Mouse (Mus musculus): ENCODE results near the gene Gm28043. TPM values are rescaled to one million over a fixed set of nuclear protein-coding genes. Genes with fewer than 3 reads are reported as not detected.

The Gm28043 gene
- polyA plus RNA-seq, 1 experiment = 0.28 TPM

DNA sequence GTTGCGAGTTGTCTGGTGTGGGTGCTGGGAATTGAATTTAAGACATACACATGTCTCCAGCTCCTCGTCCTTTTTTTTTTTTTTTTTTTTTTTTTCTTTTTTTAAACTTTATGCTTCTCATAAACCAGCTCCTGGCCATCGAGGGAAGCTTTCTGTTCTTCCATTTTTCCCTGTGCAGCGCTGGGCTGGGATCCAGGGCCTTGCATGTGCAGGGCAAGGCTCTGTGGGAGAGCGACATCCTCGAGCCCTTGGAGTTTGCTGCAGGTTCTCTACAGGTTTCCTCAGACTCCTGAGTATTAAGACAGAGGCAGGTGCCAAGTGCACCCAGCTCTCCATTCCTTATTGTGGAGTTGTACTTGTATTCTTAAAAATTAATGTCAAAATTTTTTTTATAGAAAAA lies 47.5 kb downstream of the Gm28043 start:
- no peak overlapping the region for H3K4me3 ChIP-seq (ENCODE audit: low read depth, low read length)
- peaks cover 14% of the 10 kb centered on the region for H3K36me3 ChIP-seq (ENCODE audit: control insufficient read depth, insufficient read depth, low read length)
- TF ChIP-seq POLR2A (IDR thresholded peaks at IDR 0.05; ENCODE audit: low read depth, low read length) = no peak
- no peak for TF ChIP-seq CTCF (IDR thresholded peaks at IDR 0.05; ENCODE audit: extremely low read depth, insufficient read length, insufficient replicate concordance, low read depth, low read length)
- 86% methylated on average over 6 of the region's 6 CpGs for WGBS
- no peaks in the 10 kb centered on the region for H3K4me1 ChIP-seq (ENCODE audit: control insufficient read depth, insufficient read depth, insufficient read length, low read length)
- no peaks in the 10 kb centered on the region for H3K27me3 ChIP-seq (ENCODE audit: control insufficient read depth, insufficient read depth, low read length)
- no peak overlapping the region for H3K27ac ChIP-seq (ENCODE audit: insufficient read depth, low read depth, low read length)

DNA sequence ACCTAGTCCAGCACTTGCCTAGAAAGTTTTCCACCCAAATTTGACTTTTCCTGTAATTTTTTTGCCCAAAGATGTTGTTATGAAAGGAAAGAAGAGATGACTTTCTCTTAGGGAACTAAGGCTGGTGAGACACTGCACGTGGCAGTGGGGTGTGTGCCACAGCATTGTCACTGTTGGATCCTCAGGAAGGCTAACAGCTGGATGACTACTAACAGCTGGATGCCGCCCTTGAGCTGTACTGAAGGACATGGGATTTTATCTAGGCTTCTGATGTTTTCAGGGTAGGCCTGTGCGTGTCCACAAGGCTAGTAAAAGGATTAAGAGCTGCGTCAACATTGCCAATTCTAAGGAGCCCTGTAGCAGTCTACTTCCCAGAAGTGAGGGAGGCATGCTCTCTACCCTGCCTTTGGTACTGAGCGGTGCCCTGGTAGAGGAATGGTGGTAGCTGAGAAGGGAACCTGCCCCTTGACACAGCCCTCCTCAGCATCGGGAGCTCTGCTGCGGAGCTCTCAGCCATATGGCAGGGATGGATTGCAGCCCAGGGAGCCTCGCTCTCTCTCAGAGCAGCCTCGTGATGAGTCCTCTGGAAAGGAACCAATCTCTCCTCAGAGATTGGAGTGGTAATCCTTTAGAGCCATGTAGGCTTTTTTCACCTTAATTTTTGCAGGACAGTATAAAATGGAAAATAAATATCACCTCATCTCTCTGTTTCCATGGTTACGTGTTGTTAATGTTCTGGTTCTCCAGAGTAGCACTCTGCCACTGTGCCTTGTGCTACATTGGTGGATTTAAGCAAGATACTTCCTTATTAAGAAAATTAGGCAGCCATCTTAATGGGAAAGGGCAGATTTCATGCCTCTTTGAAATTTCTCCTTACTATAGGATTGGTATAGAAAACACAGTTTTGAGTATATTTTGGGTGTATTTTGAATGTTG lies 53.6 kb downstream of the Gm28043 start:
- no peaks in the 10 kb centered on the region for H3K27me3 ChIP-seq (ENCODE audit: control insufficient read depth, insufficient read depth, low read length)
- H3K36me3 ChIP-seq (ENCODE audit: control insufficient read depth, insufficient read depth, low read length) = peaks cover 19% of the 10 kb centered on the region
- no peaks in the 10 kb centered on the region; the same call in 1 of the 2 replicates for H3K4me1 ChIP-seq (ENCODE audit: control insufficient read depth, insufficient read depth, insufficient read length, low read length)
- no peak for TF ChIP-seq CTCF (IDR thresholded peaks at IDR 0.05; ENCODE audit: extremely low read depth, insufficient read length, insufficient replicate concordance, low read depth, low read length)
- TF ChIP-seq POLR2A (IDR thresholded peaks at IDR 0.05; ENCODE audit: low read depth, low read length) = no peak
- H3K27ac ChIP-seq (ENCODE audit: insufficient read depth, low read depth, low read length) = no peak overlapping the region
- 84% methylated on average over 10 of the region's 10 CpGs for WGBS
- H3K4me3 ChIP-seq (ENCODE audit: low read depth, low read length) = no peak overlapping the region

DNA sequence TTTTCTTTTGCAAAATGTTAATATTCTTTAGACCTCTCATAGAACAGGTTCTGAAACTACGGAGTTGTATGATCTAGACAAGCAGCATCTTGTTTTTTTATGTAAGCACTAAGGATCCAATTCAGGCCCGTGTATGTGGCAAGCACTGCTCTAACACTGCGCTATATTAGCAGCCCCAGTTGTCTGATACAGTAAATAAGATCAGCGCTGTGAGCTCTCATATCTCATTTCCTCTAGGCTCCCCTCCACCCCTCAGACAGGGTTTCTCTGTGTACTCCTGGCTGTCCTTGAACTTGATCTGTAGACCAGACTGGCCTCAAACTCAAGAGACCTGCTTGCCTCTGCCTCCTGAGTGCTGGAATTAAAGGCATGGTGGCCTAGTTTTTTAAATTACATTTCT lies 54.4 kb downstream of the Gm28043 start:
- H3K27ac ChIP-seq (ENCODE audit: insufficient read depth, low read depth, low read length) = no peak overlapping the region
- 90% methylated on average over 4 of the region's 4 CpGs for WGBS
- no peaks in the 10 kb centered on the region for H3K27me3 ChIP-seq (ENCODE audit: control insufficient read depth, insufficient read depth, low read length)
- peaks cover 22% of the 10 kb centered on the region for H3K36me3 ChIP-seq (ENCODE audit: control insufficient read depth, insufficient read depth, low read length)
- no peak overlapping the region for H3K4me3 ChIP-seq (ENCODE audit: low read depth, low read length)
- TF ChIP-seq CTCF (IDR thresholded peaks at IDR 0.05; ENCODE audit: extremely low read depth, insufficient read length, insufficient replicate concordance, low read depth, low read length) (no peak), POLR2A (IDR thresholded peaks at IDR 0.05; ENCODE audit: low read depth, low read length) (no peak)
- H3K4me1 ChIP-seq (ENCODE audit: control insufficient read depth, insufficient read depth, insufficient read length, low read length) = no peaks in the 10 kb centered on the region; the same call in 1 of the 2 replicates

DNA sequence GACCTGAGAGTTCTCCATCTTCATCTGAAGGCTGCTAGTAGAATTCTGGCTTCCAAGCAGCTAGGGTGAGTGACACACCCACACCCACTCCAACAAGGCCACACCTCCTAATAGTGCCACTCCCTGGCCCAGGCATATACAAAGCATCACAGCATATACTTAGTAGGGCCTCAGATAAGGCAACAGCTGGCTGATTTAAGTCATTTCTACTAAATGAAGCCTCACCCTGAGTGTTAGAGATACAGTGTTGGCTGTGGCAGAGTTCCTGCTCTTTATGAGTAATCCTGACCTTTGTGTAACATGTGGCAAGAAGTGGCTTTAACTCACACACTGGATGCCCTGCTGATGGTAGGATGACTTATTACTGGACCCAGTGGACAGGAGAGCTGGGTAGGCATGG lies 55.3 kb downstream of the Gm28043 start:
- TF ChIP-seq CTCF (IDR thresholded peaks at IDR 0.05; ENCODE audit: extremely low read depth, insufficient read length, insufficient replicate concordance, low read depth, low read length) = no peak
- no peak for TF ChIP-seq POLR2A (IDR thresholded peaks at IDR 0.05; ENCODE audit: low read depth, low read length)
- Histone ChIP-seq H3K27ac (ENCODE audit: insufficient read depth, low read depth, low read length) (no peak overlapping the region), H3K27me3 (ENCODE audit: control insufficient read depth, insufficient read depth, low read length) (no peaks in the 10 kb centered on the region), H3K36me3 (ENCODE audit: control insufficient read depth, insufficient read depth, low read length) (peaks cover 24% of the 10 kb centered on the region), H3K4me1 (ENCODE audit: control insufficient read depth, insufficient read depth, insufficient read length, low read length) (no peaks in the 10 kb centered on the region; the same call in 1 of the 2 replicates), H3K4me3 (ENCODE audit: low read depth, low read length) (no peak overlapping the region)

DNA sequence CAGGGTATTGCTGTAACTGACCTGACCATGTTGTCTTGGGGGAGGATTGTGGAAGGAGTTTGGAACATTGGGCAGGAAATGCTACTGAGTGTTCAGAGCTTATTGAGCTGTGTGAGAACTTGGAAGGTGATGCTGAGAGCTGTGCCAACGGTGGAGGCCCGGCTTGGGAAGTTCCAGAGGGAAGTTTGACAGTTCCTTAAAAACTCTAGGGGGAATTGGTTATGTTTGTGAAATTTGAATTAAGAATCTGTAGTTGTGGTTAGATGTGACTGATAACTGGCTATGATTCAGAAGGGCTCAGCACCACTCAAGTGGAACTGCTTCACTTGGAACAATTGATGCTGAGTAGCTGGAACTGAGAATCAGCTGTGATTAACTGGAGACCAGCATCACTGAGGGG lies 56.3 kb downstream of the Gm28043 start:
- peaks cover 34% of the 10 kb centered on the region for H3K36me3 ChIP-seq (ENCODE audit: control insufficient read depth, insufficient read depth, low read length)
- H3K4me3 ChIP-seq (ENCODE audit: low read depth, low read length) = no peak overlapping the region
- no peak for TF ChIP-seq CTCF (IDR thresholded peaks at IDR 0.05; ENCODE audit: extremely low read depth, insufficient read length, insufficient replicate concordance, low read depth, low read length)
- TF ChIP-seq POLR2A (IDR thresholded peaks at IDR 0.05; ENCODE audit: low read depth, low read length) = no peak
- no peaks in the 10 kb centered on the region for H3K27me3 ChIP-seq (ENCODE audit: control insufficient read depth, insufficient read depth, low read length)
- 72% methylated on average over 2 of the region's 2 CpGs for WGBS
- H3K4me1 ChIP-seq (ENCODE audit: control insufficient read depth, insufficient read depth, insufficient read length, low read length) = no peaks in the 10 kb centered on the region; the same call in 1 of the 2 replicates
- H3K27ac ChIP-seq (ENCODE audit: insufficient read depth, low read depth, low read length) = no peak overlapping the region

DNA sequence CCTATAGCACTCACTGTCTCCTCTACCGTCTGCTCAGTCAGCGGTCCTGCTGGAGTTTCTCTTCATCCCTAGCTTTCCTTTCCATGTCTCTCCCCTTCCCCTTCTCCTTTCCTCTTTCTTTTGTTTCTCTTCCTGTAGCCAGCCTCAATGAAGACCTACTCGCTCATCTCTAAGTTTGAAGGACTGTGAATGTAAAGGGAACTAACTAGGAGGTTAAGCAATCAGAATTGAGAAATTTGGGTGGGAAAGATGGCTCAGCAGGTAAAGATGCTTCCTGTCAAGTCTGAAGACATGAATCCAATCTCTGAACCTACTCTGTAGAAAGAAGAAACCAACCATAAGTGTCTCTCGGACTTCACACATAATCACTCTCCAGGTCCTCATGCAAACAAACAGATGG lies 58.6 kb downstream of the Gm28043 start:
- WGBS = 88% methylated on average over 4 of the region's 4 CpGs

DNA sequence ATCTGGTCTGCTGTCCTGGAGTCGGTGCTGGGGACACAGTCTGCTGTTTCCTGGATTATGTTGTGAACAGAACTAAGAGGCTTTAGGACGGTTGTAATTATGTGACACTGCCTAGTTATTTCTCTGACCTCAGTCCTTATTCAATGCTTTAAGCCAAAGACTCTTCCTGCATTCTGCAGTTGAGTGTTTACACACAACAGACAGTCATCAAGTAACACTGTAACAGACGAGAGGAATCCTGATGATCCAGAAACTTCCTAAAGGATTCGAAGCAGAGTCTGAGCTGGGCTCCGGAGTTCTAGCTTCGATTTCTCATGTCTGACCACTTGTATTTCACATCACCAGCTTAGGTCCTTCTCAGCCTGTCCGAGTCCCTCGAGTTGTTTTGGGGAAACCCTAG lies 63.9 kb downstream of the Gm28043 start:
- Histone ChIP-seq H3K4me1 (ENCODE audit: control insufficient read depth, insufficient read depth, insufficient read length, low read length) (no peaks in the 10 kb centered on the region), H3K4me3 (ENCODE audit: low read depth, low read length) (no peak overlapping the region), H3K27ac (ENCODE audit: insufficient read depth, low read depth, low read length) (no peak overlapping the region), H3K27me3 (ENCODE audit: control insufficient read depth, insufficient read depth, low read length) (no peaks in the 10 kb centered on the region), H3K36me3 (ENCODE audit: control insufficient read depth, insufficient read depth, low read length) (peaks cover 84% of the 10 kb centered on the region)
- TF ChIP-seq CTCF (IDR thresholded peaks at IDR 0.05; ENCODE audit: extremely low read depth, insufficient read length, insufficient replicate concordance, low read depth, low read length) (no peak), POLR2A (IDR thresholded peaks at IDR 0.05; ENCODE audit: low read depth, low read length) (no peak)
- 85% methylated on average over 8 of the region's 8 CpGs for WGBS

More for the DNA sequence above, 58.6 kb downstream of the Gm28043 start:
- no peak overlapping the region for H3K4me3 ChIP-seq (ENCODE audit: low read depth, low read length)
- no peaks in the 10 kb centered on the region; the same call in 1 of the 2 replicates for H3K4me1 ChIP-seq (ENCODE audit: control insufficient read depth, insufficient read depth, insufficient read length, low read length)
- H3K27me3 ChIP-seq (ENCODE audit: control insufficient read depth, insufficient read depth, low read length) = no peaks in the 10 kb centered on the region
- H3K27ac ChIP-seq (ENCODE audit: insufficient read depth, low read depth, low read length) = no peak overlapping the region
- TF ChIP-seq CTCF (IDR thresholded peaks at IDR 0.05; ENCODE audit: extremely low read depth, insufficient read length, insufficient replicate concordance, low read depth, low read length) (no peak), POLR2A (IDR thresholded peaks at IDR 0.05; ENCODE audit: low read depth, low read length) (no peak)
- H3K36me3 ChIP-seq (ENCODE audit: control insufficient read depth, insufficient read depth, low read length) = peaks cover 47% of the 10 kb centered on the region

Data from small intestine, adult 2 months (tissue).